Mouse (Mus musculus): ENCODE data around the gene Phf3.
"Not testable (repeated sequence)": the region's sequence is repeated elsewhere in the genome, so short reads cannot be mapped to it uniquely, and the experiment has no call there.

The Phf3 gene

DNA sequence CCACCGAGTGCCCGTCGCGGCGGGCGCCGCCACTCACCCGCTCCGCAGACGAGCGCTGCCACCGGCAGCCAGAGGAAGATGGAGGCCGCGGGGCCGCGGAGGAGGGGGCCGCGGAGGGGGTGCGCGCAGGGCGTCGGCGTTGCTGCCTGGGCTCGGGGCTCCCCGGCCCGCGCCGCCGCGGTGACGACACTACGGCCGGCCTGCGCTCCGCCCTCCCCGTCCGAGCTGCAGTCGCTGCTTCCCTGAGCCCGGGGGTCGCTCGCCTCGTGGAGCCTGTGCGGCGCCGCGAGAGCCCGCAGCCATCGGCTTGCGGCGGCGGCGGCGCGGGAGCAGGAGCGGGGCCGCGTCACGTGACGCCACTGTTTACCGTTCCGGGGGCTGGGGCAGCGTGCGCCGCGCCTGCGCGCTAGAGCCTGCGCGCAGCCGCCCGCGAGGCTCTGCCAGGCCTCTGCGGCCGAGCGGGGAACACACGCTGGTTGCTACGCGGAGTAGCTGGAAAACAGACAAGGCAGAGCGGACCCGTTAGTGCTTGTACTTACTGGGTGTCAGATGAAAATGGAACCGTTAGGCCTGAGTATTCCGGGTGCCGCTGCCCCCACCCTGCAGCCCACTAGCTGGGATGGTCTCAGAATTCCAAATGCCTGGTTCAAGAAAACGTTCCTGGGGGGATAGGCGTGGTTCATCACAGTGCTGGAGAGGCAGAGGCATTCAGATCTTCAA is at the start of gene Phf3:
Gene Phf3 (minus strand): TSS at position 381 of the 720 bp plus-strand sequence.
- peak; percentile 92 to 95 for DNase-seq

DNA sequence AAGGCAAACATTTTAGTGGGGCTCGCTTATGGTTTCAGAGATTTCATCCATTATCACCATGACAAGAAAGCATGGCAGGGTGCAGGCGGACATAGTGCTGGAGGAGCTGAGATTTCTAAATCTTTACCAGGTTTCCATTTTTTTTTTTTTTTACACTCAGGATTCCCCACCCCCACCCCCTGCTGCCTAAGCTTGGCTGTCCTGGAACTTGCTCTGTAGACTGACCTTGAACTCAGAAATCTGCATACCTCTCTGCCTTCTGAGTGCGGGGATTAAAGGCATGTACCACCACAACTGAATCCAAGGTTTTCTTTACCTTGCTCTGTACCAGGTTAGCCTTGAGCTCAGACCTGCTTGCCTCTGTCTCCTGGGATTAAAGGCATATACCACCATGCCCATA is 48.5 kb upstream of the Phf3 start:
- DNase-seq = no peak

DNA sequence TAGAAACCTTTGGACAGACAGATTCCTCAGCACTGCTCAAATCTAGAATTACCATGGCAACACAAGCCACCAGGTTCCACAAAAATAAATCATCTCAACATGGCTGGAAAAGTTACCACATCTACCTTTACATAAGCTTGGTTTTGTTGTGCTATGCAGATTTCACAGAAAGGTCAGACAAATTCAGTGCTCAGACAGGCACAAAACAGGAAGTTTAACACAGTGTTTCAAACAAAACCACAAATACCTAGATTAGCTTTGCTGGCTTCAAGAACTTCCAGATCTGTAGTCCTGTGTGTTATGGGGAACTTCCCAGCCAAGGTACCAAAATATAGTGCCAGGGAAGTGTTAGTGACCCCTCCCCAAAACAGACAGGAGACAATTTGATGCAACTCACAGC is 47.5 kb upstream of the Phf3 start:
- DNase-seq = no peak

DNA sequence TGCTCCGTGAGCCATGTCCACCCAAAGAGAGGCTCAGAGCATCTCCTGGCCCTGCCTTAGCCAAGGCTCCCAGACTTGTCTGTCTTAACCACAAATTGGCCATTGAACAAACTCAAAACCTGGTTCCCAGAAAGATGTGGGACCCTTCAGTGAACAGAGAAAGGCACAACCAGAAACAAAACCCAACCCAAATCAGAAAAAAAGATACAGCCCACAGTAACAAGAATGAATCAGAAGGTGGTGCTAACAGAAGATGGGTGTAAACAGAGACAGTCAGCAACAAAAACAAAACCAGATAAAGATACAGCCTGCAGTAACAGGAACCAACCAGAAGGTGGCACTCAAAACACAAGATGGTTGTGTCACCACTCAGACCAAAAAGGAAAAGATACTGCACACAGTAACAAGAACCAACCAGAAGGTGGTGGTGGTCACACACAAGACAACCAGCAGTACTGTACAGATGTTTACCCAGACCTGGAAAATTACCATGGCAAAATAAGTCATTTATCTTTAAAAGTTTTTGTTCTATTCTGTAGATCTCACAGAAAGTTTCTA is 47.0 kb upstream of the Phf3 start:
- peak in 1 of 2 experiments; percentile 26 for DNase-seq

- peak in 1 of 2 experiments; percentile 25 for DNase-seq
Observed at GRCm38 (mm10) chr1:30910172-30910571, 36.5 kb upstream of the Phf3 start.

GRCm38 (mm10) chr1:30908797-30909196 is 35.1 kb upstream of the Phf3 start:
- DNase-seq = no peak

- no peak for DNase-seq
Observed at GRCm38 (mm10) chr1:30903480-30904218, 29.9 kb upstream of the Phf3 start.

GRCm38 (mm10) chr1:30898691-30899090 is 25.0 kb upstream of the Phf3 start:
- DNase-seq = no peak

DNA sequence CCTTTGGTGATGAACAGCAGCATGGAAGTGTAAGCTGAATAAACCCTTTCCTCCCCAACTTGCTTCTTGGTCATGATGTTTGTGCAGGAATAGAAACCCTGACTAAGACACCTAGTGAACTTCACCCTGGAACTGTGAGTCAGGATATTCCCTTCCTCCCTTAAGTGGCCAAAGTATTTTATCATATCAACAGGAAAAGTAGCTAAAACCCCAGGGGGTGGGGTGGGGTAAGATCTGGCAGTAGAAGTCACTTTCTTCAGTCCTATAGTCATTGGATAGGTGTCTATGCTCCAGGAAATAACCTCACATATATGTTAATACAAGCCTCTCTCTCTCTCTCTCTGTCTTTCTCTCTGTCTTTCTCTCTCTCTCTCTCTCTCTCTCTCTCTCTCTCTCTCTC is 21.6 kb upstream of the Phf3 start:
- not testable (repeated sequence) for DNase-seq

DNA sequence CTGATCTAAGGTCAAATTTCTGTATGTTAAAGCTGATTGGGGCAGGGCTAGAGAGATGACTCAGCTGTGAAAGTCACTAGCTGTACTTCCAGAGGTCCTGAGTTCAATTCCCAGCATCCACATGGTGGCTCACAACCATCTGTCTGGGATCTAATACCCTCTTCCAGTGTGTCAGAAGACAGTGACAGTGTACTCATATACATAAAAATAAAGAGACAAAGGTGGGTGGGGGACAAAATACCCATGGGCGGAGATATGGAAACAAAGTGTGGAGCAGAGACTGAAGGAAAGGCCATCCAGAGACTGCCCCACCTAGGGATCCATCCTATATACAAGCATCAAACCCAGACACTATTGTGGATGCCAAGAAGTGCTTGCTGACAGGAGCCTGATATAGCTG is 10.1 kb upstream of the Phf3 start:
- DNase-seq = not testable (repeated sequence)

GRCm38 (mm10) chr1:30875746-30876145 is 2.0 kb upstream of the Phf3 start:
- DNase-seq = no peak

GRCm38 (mm10) chr1:30874261-30875131 is 775 bp upstream of the Phf3 start:
- DNase-seq = no peak

GRCm38 (mm10) chr1:30872836-30873540 is 733 bp downstream of the Phf3 start:
- no peak for DNase-seq

- no peak for DNase-seq
Observed at GRCm38 (mm10) chr1:30867786-30868185, 5.9 kb downstream of the Phf3 start.

DNA sequence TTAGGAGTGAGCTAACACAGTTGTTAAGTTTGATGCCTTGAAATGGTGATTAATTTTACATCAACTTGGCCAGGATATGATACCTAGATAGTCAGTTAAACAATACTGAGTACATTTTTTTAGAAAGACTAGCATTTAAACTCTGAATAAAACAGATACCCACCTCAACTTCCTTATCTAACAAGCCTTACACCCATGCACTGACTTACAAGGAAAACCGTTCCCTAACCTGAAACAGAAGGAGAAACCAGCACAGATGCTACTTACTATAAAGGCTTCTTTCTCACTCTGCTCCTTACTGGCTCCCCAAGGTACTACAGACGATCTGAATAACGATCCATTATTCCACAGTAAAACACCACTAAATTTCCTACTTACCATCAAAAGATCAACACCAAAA is 21.2 kb downstream of the Phf3 start:
- no peak for DNase-seq

DNA sequence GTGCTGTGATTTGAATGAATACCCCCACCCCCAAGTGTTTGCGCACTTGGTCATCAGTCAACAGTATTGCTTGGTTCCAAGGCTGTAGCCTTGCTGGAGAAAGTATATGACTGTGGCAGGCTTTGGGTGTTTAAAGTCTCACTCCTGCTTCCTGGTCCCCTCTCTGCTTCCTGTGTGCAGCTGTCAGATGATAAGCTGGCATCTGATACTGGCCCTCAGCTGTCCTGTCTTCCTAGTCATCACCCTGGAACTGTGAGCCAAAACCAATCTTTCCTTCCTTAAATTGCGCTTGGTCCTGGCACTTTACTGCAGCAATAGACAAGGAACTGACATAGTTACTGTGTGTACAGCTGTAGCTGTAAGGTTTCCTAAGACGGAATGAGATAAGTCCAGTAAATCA is 21.8 kb downstream of the Phf3 start:
- no peak for DNase-seq

DNA sequence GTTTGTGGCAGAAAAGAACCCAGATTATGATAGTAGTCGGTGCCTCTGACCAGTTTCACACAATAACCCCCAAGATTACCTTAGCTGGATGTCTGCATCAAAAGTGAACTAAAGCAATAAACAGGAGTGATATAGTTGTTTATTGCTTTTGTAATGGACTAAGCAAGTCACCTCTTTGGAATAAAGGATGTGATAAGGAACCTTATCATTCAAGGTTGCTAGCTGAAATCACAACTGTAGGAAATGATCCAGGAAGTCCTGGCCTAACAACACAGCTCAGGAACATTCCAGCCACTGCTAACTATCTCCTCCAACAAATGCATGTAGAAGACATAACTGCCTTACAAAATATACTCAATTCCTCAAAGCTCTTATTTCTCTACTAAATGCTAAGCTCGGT is 22.8 kb downstream of the Phf3 start:
- DNase-seq = no peak

- no peak for DNase-seq
Observed at GRCm38 (mm10) chr1:30849955-30850354, 23.8 kb downstream of the Phf3 start.

GRCm38 (mm10) chr1:30847706-30848105 is 26.0 kb downstream of the Phf3 start:
- DNase-seq = no peak

DNA sequence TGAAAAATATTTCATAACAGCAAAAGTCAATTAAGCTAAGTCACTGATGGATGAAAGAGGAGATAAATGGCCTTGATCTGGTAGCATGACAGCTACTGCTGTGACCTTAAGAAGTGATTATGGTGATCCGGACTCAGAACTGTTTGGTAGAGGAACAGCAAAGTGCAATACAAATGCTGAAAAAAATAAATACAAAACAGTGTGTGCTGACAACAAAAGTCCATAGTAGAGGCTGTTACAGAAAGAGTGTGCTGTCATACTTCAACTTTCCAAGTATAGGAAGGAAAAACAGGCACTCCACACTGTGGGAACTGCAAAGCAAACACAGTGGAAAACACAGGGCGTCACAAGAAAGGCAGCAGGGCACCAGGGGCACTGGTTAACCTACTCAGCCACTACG is 34.1 kb downstream of the Phf3 start:
- peak in 1 of 2 experiments; percentile 20 for DNase-seq

- no peak for DNase-seq
Observed at GRCm38 (mm10) chr1:30835512-30835911, 38.2 kb downstream of the Phf3 start.

DNA sequence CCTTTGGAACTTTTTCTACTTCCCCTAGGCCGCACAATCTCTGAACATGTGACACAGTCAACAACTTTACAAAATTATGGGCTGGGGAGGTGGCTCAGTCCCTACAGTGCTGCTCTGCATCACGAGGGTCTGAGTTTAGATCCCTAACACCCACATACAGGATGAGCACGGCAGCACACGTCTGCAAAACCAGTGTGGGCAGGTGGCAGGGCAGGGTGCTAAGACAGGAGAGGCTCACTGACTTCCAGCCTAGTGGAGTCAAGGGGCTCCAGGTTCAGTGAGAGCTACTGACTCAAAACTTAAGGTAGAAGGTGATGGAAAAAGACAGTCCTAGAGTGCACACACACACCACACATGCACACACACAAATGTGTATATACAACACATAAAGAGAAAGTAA is 40.9 kb downstream of the Phf3 start:
- DNase-seq = no peak
